Mouse (Mus musculus) bone marrow macrophage, adult 2 months (primary cell): ENCODE data around the gene Vwa2.

ENCODE experiments used
- CTCF ChIP-seq: IDR thresholded peaks from 2 replicates; pipeline ENCODE4 v1.5.1; 2012; ENCODE audit warnings: low read depth, mild to moderate bottlenecking, low read length, moderate library complexity
- POLR2A ChIP-seq: IDR thresholded peaks from 2 replicates; pipeline ENCODE4 v1.6.1; 2012; ENCODE audit warnings: mild to moderate bottlenecking, low read depth, low read length, borderline replicate concordance

DNA sequence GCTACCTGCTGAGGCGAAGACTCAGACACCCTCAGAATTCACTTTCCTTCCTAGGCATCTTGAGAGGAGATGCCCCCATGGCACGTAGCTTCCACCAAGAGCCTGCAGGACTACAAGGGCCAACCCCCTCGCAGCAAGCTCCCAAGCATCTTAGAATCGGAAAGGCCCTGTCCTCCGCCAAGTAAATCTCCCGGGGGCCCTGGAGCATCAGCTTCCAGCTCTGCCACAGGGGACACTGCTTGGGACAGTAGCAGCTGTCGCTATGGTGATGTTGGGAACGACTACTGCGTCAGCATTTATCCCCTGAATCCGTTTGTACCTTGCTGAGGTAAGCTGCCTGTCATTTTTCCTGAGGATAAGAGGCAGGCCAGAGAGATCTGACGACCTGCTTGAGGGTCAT, 36.5 kb downstream of the Vwa2 start:
- TF ChIP-seq POLR2A (no peak), CTCF (no peak)
